Mouse (Mus musculus) left cerebral cortex, adult 8-10 months (tissue): ENCODE data around the gene Dcun1d1. TPM values are rescaled to one million over a fixed set of nuclear protein-coding genes. Genes with fewer than 3 reads are reported as not detected.

Experiments used
- DNase-seq, 2 experiments: peaks; one replicate each; pipeline ENCODE4 v3.0.0; 2022; ENCODE audit warnings: low spot score in 2 of 2
- total RNA-seq, 4 experiments: library from RNA; stranded (reverse); gene quantifications; 2 replicates each; pipeline ENCODE4 v1.2.4; 2022

Gene Dcun1d1
- total RNA-seq, result 10 to 100 TPM; 67.1 to 84.1 (median 77.7) TPM

- DNase-seq, result no peak
These were observed at the start of gene Dcun1d1 for GRCm38 (mm10) chr3:35937345-35937744. TSS of gene Dcun1d1 (minus strand) at chr3:35937445.

DNA sequence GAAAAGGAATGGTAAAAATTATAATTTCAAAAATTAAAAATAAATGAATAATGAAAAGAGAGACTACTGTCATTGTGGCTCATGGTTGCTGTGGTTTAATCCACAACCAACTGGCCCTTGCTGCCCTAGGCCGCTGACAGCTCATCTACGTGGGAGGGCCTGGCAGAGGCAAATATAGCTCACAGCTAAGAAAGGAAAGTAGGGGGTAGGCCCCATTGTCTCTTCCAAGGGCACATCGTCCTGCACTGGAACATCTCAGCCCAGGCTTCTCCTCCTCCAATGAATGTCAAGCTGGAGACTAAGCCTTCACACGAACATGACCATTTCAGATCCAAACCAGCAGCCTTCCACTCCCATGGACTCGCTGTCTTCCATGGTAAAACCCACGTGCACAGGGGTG, 49.0 kb upstream of the Dcun1d1 start:
- no peak for DNase-seq

DNA sequence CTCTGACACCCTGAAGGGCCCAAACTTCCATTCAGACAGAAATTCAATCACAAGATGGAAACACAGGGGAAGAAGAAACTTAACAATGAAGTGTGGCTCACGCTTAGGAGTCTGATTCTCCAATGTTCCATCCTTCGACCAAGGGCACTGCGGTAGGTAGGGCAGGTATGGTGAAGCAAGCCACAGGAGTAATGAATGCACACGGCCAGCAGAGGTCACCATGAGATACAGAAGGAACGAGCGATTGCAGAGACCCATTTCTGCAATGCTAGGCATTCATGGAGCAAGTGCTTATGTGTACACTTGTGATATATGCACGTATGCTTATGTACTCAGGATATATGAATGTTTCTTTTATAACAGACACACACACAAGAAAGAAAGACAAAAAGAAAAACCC, 36.3 kb upstream of the Dcun1d1 start:
- no peak for DNase-seq

- no peak for DNase-seq
These were observed 35.7 kb upstream of the Dcun1d1 start for GRCm38 (mm10) chr3:35972985-35973384.

- no peak for DNase-seq
These were observed 33.9 kb upstream of the Dcun1d1 start for GRCm38 (mm10) chr3:35971149-35971548.

DNA sequence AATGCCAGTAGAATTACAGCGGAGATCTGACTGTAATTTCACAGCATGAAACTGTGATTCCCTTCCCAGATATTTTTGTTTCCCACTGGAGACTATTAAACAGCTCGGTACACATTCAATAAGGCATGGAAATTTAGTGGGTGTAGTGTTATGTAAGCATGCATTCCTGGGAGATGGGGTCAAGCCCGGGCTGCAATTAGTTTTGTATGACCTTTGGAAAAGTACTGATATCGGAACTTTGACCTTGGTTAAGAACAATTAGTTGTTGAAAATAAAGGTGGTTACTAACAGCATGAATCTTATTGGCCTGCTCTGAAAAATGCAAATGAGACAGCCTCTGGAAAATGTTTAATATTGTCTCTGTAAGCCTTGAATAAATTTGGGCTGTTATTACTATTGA, 33.2 kb upstream of the Dcun1d1 start:
- no peak for DNase-seq

- DNase-seq, result no peak
These were observed 30.2 kb upstream of the Dcun1d1 start for GRCm38 (mm10) chr3:35967366-35967921.

DNA sequence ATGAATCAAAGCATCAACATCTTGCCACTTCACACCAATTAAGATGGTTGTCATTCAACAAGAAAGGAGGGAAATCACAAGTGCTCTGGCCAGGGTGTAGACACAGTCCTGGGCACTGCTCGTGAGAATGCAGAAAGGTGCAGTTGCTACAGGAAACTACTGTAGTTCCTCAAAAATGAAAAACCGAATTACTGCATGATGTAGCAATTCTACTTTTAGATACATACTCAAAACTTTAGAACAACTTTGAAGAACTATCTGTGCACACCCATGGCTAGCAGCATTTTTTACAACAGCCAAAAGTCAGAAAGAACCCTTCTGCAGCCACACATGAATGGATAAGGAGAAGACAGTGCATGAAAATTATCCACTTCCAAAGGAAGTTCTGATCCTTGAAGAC, 29.2 kb upstream of the Dcun1d1 start:
- no peak for DNase-seq

GRCm38 (mm10) chr3:35964928-35965327, 27.7 kb upstream of the Dcun1d1 start:
- DNase-seq, result no peak

DNA sequence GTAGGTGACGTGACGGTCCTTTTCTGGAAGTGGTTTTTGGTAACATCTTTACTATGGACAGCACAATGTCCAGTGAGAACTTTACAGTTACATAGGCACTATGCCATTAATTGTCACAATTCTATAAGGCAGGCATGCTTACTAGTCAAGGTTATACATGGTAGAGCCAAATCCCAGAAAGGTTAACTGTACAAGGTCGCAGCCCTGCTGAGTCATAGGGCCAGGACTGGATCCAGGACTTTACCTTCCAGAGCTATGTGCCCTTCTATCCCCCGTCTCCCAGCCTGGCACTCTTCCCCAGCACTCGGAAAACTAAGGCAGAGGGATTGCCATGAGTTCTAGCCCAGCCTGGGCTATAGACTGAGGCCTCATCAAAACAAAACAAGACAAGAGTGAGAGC, 26.7 kb upstream of the Dcun1d1 start:
- no peak for DNase-seq

GRCm38 (mm10) chr3:35963401-35963800, 26.2 kb upstream of the Dcun1d1 start:
- DNase-seq, result no peak

GRCm38 (mm10) chr3:35962967-35963366, 25.7 kb upstream of the Dcun1d1 start:
- no peak for DNase-seq

- DNase-seq, result no peak
These were observed 20.0 kb upstream of the Dcun1d1 start for GRCm38 (mm10) chr3:35957230-35957629.

- DNase-seq, result no peak
These were observed 17.8 kb upstream of the Dcun1d1 start for GRCm38 (mm10) chr3:35954901-35955575.

DNA sequence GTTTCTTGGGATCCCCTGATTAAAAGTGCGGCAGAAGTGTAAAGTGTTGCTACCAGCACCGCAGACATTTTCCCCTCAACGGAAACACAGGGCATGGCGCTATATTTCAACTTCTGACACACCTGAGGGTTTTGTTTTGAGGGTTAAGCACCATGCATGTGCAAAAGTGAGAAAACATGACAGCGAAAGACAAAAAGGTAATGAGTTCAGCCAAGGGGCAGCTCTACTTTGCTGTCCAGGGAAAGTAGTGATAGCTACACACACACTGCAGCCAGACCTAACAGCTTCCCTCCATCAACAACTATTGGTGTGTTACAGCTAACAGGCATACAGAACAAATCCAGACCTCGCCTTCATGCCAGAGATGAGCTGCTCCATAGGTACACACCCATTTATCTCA, 16.6 kb upstream of the Dcun1d1 start:
- DNase-seq, result no peak

GRCm38 (mm10) chr3:35953184-35953583, 15.9 kb upstream of the Dcun1d1 start:
- DNase-seq, result no peak

DNA sequence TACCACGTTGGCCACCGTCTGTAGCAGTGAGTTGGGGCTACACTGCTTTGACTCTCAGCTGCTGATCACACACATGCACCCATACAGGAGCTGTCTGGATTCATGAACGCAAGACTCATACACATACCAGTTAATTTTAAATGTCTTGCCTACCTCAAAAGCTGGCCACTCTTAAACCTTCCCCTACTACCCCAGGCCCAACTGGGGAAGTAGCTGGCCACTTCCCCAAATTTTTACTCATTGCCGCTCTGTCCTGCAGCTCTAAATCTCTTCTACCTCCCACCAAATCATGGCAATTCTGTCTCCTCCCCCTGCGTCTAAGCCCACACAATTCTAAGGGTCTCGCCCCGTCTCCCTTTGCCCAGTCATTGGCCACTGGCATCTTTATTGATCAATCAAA, 11.0 kb upstream of the Dcun1d1 start:
- DNase-seq, result no peak

DNA sequence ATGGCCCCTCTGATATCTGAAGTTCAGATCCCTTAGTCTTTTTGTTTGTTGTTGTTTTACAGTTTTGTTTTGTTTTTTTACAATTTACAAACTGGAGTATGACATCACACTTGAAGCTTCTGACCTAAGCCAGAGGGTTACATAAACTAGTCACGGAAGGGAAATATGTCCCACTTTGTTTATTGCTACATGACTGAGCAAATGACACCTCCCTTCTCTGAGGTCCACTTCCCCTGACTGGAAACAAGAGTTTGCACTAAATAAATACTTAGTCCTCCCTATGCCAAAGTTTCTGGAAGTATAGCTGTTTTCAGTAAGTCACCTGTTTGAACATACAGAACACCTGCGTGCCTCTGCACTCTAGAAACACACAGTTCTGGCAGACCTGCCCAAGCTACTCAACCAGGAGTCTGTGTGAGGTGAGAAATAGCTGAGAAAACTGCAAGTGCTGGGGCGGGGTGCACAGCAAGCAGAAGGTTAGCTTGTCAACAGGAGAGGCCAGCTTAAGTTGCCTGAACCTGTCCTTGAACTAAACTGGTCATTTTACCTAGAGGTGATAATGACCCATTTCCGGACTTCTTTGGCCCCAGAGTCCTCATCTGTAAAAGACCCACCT, 3.4 kb upstream of the Dcun1d1 start:
- no peak for DNase-seq

GRCm38 (mm10) chr3:35940047-35940446, 2.8 kb upstream of the Dcun1d1 start:
- DNase-seq, result no peak

GRCm38 (mm10) chr3:35933405-35933777, 3.9 kb downstream of the Dcun1d1 start:
- DNase-seq, result no peak

DNA sequence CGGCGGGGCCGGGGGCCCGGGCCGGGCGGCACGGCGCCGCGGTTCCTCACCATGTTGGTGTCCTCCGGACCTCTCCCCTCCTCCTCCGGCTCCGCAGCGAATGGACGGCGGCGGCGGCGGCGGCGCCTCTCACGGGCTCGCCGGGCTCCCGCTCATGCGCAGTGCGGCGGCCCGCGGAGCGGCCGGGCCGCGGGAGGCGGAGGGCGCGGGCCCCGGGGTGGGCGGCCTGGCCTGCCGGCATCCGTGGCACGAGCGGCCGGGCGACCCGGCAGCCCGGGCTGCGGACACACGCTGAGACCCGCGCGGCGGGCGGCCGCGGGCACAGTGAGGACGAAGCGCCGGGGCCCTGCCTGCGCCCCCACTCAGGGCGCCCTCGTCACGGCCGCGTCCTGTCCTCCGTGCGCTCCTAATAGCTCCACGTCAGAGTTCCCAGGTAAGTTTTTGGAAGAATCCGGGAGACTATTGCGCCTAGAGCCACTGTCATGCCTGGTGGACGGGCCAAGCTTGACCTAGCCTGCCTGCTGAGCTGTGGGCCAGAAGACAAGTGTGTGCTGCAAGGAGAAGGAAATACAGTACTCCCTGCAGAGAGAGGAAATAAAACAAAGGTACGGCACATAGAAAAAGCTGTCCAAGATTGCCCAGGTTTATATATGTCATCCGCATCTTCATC, 4.4 kb downstream of the Dcun1d1 start:
- DNase-seq, result peak; percentile 47 to 65

- peak in 1 of 2 experiments; percentile 18 for DNase-seq
These were observed 5.1 kb downstream of the Dcun1d1 start for GRCm38 (mm10) chr3:35931896-35932727.
